Mouse (Mus musculus) forebrain, embryonic 12.5 days (tissue): Measurements from ENCODE around the gene Ensa. TPM values are rescaled to one million over a fixed set of nuclear protein-coding genes. Genes with fewer than 3 reads are reported as not detected.
"Not testable (repeated sequence)": the region's sequence is repeated elsewhere in the genome, so short reads cannot be mapped to it uniquely, and the experiment has no call there.

Experiments
- ATAC-seq: fragments of 200-750 bp; cut with Nextera tagmentation; 2 replicates; pipeline ENCODE4 v1.8.0; 2017; ENCODE audit warnings: moderate TSS enrichment; ENCODE audit not compliant: low FRiP score
- H3K27ac ChIP-seq: fragments of 300-500 bp; sonication (generic); 2 replicates; pipeline ENCODE4 v1.5.1; 2016; ENCODE audit warnings: mild to moderate bottlenecking
- H3K27me3 ChIP-seq: fragments of 300-500 bp; sonication (generic); 2 replicates; pipeline ENCODE4 v1.6.1; 2016; ENCODE audit warnings: mild to moderate bottlenecking
- H3K36me3 ChIP-seq: fragments of 300-500 bp; sonication (generic); replicated peaks from 2 replicates; pipeline ENCODE4 v1.6.1; 2016; ENCODE audit warnings: mild to moderate bottlenecking
- H3K4me1 ChIP-seq: fragments of 300-500 bp; sonication (generic); 2 replicates; pipeline ENCODE4 v1.6.1; 2016
- H3K4me2 ChIP-seq: fragments of 300-500 bp; sonication (generic); 2 replicates; pipeline ENCODE4 v1.6.1; 2016; ENCODE audit warnings: mild to moderate bottlenecking, moderate library complexity
- H3K4me3 ChIP-seq: fragments of 300-500 bp; sonication (generic); replicated peaks from 2 replicates; pipeline ENCODE4 v1.5.1; 2016; ENCODE audit warnings: mild to moderate bottlenecking
- H3K9ac ChIP-seq: fragments of 300-500 bp; sonication (generic); 2 replicates; pipeline ENCODE4 v1.6.1; 2016; ENCODE audit warnings: mild to moderate bottlenecking
- H3K9me3 ChIP-seq: fragments of 300-500 bp; sonication (generic); 2 replicates; pipeline ENCODE4 v1.6.1; 2016
- WGBS: fragments of 180-500 bp; shearing (Covaris S2); methylation state at CpG from one replicate; pipeline ENCODE4 v1.1.7; 2016; 5-methylcytosine and 5-hydroxymethylcytosine counted together
- polyA plus RNA-seq: library from polyadenylated mRNA; unstranded; fragments of >200 nt; fragmentation: Nextera tagmentation; extraction: Ambion mirVana; gene quantifications from 2 replicates; pipeline ENCODE4 v1.2.1, GENCODE M21; 2016

The Ensa gene
- polyA plus RNA-seq, 1 experiment from 2014 or later = 104 TPM

DNA sequence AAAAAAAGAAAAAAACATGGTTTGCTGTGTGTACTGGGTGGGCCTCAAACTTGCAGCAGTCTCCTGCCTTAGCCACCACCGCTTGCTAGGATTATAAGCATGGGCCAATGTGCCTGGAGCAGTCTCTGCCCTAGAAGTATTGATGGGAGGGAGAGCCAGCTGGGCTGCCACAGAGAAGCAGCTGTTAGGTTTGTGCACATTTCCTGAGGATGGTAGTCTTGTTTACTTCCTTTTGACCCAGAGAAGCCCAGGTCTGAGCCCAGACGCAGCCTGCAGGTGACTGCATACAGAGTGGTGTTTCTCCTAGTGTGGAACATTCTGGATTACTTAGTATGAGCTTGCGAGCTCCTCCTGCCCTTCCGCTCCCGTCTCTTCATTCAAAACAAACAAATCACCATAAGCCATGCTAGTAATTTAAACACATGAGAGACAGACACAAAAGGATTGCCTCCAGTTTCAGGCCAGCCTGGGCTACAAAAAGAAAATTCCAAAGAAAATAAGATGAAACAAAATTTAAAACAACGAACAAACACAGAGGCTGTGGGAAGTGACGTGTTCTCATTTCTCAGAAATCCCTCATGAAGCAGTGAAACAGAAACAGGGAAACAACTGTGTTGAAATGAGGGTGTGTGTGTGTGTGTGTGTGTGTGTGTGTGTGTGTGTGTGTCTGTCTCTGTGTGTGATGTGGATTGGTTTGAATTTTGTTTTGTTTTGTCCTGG is 44.0 kb downstream of the Ensa start:
- no peak overlapping the region for H3K4me2 ChIP-seq
- H3K9ac ChIP-seq = no peak overlapping the region
- H3K9me3 ChIP-seq = no peaks in the 10 kb centered on the region
- no peak for ATAC-seq
- peaks cover 34% of the 10 kb centered on the region for H3K4me1 ChIP-seq
- WGBS = 88% methylated on average over 7 of the region's 7 CpGs
- peaks cover 42% of the 10 kb centered on the region for H3K36me3 ChIP-seq
- peak overlapping the region; percentile 80 for H3K27ac ChIP-seq
- H3K4me3 ChIP-seq = no peak overlapping the region
- no peaks in the 10 kb centered on the region for H3K27me3 ChIP-seq

DNA sequence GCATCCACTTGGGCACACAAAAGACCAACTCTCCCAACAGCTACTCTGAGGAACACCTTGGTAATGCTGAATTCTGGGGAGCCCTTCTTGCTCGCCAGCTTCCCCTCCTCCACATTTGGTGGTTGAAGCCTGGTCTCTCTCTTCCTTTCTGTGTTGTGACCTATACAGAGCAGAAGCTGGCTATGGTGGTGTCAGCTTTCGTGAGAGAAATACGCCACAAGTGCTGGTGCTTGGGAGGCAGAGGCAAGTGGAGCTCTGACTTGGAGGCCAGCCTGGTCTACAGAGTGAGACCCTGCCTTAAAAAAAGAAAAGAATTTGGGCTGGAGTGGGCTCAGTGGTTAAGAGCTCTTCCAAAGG is 44.5 kb downstream of the Ensa start:
- WGBS = 92% methylated on average over 3 of the region's 3 CpGs
- Histone ChIP-seq H3K4me3 (no peak overlapping the region), H3K36me3 (peaks cover 37% of the 10 kb centered on the region), H3K9ac (no peak overlapping the region), H3K9me3 (no peaks in the 10 kb centered on the region), H3K27ac (no peak overlapping the region), H3K4me1 (peaks cover 35% of the 10 kb centered on the region), H3K27me3 (no peaks in the 10 kb centered on the region), H3K4me2 (no peak overlapping the region)
- no peak for ATAC-seq

DNA sequence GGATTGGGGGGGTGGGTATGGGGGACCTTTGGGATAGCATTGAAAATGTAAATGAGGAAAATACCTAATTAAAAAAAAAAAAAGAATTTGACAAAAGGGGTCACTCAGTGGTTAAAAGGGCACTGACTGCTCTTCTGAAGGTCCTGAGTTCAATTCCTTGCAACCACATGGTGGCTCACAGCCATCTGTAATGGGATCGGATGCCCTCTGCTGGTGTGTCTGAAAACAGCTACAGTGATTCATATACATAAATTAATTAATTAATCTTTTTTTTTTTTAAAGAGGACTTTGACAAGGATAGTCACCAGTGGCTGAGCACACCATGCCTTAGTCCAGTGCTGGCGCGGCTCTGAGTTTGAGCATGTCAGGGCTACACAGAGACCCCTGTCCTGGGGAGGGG is 45.6 kb downstream of the Ensa start:
- not testable (repeated sequence) for H3K27me3 ChIP-seq, H3K9me3 ChIP-seq, H3K4me2 ChIP-seq, ATAC-seq, H3K9ac ChIP-seq, H3K27ac ChIP-seq, H3K4me3 ChIP-seq
- 100% methylated on average over 3 of the region's 3 CpGs for WGBS
- peaks cover 40% of the 10 kb centered on the region for H3K4me1 ChIP-seq
- H3K36me3 ChIP-seq = peaks cover 25% of the 10 kb centered on the region

DNA sequence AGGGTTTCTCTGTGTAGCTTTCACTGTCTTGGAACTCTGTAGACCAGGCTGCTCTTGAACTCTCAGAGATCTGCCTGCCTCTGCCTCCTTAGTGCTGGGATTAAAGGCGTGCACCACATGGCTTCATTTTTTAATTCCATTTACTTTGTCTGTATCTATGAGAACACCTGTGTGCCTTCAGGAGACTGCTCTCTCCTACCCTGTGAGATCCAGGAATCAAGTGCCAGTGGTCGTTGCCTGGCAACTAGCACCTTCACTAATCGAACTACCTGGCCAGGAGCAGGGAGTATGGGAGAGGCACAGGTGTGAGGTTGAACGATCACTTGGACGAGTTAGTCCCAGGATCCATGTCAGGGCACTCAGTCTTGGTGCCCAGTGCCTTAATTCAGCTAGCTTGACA is 46.4 kb downstream of the Ensa start:
- 94% methylated on average over 5 of the region's 5 CpGs for WGBS
- H3K4me2 ChIP-seq = no peak overlapping the region
- H3K9ac ChIP-seq = no peak overlapping the region
- no peaks in the 10 kb centered on the region for H3K9me3 ChIP-seq
- H3K4me3 ChIP-seq = no peak overlapping the region
- no peaks in the 10 kb centered on the region for H3K27me3 ChIP-seq
- peaks cover 21% of the 10 kb centered on the region for H3K36me3 ChIP-seq
- no peak overlapping the region for H3K27ac ChIP-seq
- no peak for ATAC-seq
- peaks cover 43% of the 10 kb centered on the region for H3K4me1 ChIP-seq

DNA sequence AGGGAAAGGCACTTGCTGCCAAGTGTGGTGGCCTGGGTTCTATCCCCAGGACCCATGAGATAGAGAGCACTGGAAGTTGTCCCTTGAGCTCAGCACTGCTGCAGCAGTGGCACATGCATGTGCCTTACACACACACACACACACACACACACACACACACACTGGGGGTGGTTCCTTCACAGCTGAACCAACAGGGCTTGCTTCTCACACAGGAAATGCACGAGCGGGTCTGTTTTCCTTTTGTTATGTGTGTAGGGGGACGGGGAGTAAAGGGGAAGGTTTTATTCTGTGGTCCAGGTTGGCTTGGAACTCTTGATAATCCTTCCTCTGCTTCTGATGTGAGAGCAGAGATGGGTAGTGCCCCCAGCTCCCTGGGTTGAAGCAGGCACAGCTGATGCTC is 47.7 kb downstream of the Ensa start:
- peaks cover 41% of the 10 kb centered on the region for H3K4me1 ChIP-seq
- H3K4me2 ChIP-seq = no peak overlapping the region
- no peaks in the 10 kb centered on the region for H3K27me3 ChIP-seq
- H3K36me3 ChIP-seq = peaks cover 19% of the 10 kb centered on the region
- ATAC-seq = no peak
- 0 out of 2 replicates have a peak overlapping the region, but pooled peaks have one; percentile 31 for H3K27ac ChIP-seq
- H3K4me3 ChIP-seq = no peak overlapping the region
- H3K9ac ChIP-seq = no peak overlapping the region
- no peaks in the 10 kb centered on the region for H3K9me3 ChIP-seq
- WGBS = 56% methylated on average over 3 of the region's 3 CpGs

DNA sequence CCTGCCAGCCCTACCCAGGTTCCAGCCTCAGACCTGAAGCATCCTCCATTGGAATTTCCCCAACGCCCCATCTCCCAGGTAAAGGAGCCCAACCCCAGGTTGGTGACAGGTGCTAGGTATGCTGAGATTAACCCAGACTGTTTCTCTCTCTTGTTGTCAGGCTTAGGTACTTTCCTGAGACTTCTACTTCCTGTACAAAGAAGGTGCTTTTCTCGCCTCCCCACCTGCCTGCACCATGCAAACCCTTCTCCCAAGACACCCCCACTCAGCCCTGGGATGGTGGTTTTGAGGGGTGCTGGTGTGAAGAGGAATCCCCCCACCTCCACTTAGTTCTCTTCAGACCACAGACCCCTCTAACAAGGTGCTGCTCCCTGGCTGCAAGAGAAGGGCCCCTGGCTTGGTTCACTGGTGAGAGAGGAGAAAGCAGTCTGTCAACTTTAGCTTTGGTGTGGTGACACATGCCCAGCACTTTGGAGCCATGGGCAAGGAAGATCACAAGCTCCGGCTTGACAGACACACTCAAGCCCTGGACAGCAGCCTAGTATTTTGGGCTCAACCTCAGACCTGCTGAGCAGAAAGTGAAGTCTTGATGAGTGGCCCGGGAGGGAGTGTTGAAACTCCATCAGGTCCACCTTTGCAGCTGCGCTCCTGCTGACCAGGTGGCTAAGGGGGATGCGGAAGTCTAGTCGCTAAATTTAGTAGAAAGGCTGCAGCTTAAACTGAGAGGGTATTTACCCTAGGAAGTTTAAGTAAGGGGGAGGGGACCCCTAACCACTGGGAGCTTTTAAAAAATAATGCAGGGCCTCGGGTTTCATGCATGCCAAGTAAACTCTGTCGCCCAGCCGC is 48.3 kb downstream of the Ensa start:
- Histone ChIP-seq H3K9me3 (no peaks in the 10 kb centered on the region), H3K27me3 (no peaks in the 10 kb centered on the region), H3K36me3 (peaks cover 19% of the 10 kb centered on the region), H3K9ac (no peak overlapping the region), H3K27ac (peak overlapping the region; percentile 50), H3K4me1 (peaks cover 34% of the 10 kb centered on the region), H3K4me2 (no peak overlapping the region), H3K4me3 (no peak overlapping the region)
- no peak for ATAC-seq
- WGBS = 58% methylated on average over 10 of the region's 10 CpGs

DNA sequence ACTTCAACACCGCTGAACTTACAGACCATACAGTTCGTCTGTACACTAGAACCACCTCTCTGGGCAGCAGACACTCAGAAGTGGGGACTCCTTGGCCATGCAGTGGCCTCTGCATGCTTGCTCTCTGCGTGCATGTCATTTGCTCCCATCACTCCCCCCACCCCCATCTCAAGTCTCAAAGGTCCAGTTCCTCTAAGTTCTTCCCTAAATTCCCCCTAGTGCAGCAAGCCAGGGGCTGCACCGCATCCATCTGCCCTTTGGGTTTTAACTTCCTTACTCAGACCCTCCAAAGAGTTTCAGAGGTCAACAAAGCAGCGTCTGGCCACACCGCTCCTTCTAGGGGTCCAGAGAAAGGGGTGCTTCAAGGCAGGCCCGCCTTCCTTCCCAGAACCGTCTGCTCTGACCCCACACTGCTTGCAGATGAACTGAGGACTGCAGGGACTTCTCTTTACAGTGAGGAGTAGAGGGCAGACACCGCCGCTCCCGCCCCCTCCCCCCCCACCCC is 49.0 kb downstream of the Ensa start:
- peak overlapping the region; percentile 50 for H3K27ac ChIP-seq
- ATAC-seq = no peak
- H3K9me3 ChIP-seq = no peaks in the 10 kb centered on the region
- peaks cover 29% of the 10 kb centered on the region for H3K4me1 ChIP-seq
- no peaks in the 10 kb centered on the region for H3K27me3 ChIP-seq
- 31% methylated on average over 11 of the region's 11 CpGs for WGBS
- peaks cover 15% of the 10 kb centered on the region for H3K36me3 ChIP-seq
- H3K4me2 ChIP-seq = no peak overlapping the region
- no peak overlapping the region for H3K4me3 ChIP-seq
- H3K9ac ChIP-seq = no peak overlapping the region

DNA sequence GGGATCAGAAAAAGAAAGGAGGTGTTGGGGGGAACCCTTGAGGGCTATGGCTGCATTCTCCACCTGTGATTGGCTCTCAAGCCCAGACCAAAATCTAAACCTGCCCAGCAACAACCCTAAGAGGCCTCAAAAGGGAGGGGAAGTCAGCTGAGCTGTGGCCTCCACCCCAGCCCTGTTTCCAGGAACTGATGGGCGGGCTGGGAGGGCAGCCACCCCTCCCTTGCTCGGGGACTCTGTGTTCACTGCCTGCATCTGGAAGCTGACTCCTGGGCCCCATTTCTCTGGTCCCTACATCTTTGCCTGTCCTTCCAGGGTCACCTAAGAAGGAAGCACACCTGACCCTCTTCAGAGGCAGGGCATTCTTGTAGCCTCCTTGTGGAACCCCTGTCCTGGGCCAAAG is 49.4 kb downstream of the Ensa start:
- Histone ChIP-seq H3K9me3 (no peaks in the 10 kb centered on the region), H3K4me2 (no peak overlapping the region), H3K9ac (no peak overlapping the region), H3K4me3 (no peak overlapping the region), H3K36me3 (peaks cover 11% of the 10 kb centered on the region), H3K4me1 (peaks cover 28% of the 10 kb centered on the region), H3K27me3 (no peaks in the 10 kb centered on the region), H3K27ac (peak overlapping the region; percentile 50; the same call in 1 of the 2 replicates)
- WGBS = 35% methylated on average over 2 of the region's 2 CpGs
- peak; percentile 45; the same call in 1 of the 2 replicates for ATAC-seq

DNA sequence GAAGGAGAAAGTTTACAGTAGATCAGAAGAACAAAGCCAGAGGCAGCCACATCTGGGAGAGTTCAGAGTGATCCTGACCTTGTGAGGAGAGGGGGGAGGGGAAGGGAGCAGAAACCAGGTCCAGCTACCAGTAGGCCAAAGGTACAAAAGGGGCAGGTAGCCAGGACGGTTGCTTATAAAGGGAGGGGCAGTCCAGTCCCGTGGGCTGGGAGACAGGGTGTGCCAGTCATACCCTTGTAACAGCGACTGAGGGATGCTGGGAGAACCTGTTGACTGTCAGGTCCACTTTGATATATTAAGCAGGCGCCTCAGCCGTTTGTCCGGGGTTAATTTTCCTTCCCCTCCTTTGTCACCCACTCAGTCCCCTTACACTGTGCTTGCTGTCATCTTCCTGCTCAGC is 50.0 kb downstream of the Ensa start:
- peaks cover 28% of the 10 kb centered on the region for H3K4me1 ChIP-seq
- no peak overlapping the region for H3K4me3 ChIP-seq
- H3K36me3 ChIP-seq = peaks cover 6% of the 10 kb centered on the region
- no peaks in the 10 kb centered on the region for H3K27me3 ChIP-seq
- WGBS = 38% methylated on average over 6 of the region's 6 CpGs
- no peak for ATAC-seq
- H3K9me3 ChIP-seq = no peaks in the 10 kb centered on the region
- no peak overlapping the region for H3K4me2 ChIP-seq
- 0 out of 2 replicates have a peak overlapping the region, but pooled peaks have one; percentile 7 for H3K9ac ChIP-seq
- 0 out of 2 replicates have a peak overlapping the region, but pooled peaks have one; percentile 20 for H3K27ac ChIP-seq

DNA sequence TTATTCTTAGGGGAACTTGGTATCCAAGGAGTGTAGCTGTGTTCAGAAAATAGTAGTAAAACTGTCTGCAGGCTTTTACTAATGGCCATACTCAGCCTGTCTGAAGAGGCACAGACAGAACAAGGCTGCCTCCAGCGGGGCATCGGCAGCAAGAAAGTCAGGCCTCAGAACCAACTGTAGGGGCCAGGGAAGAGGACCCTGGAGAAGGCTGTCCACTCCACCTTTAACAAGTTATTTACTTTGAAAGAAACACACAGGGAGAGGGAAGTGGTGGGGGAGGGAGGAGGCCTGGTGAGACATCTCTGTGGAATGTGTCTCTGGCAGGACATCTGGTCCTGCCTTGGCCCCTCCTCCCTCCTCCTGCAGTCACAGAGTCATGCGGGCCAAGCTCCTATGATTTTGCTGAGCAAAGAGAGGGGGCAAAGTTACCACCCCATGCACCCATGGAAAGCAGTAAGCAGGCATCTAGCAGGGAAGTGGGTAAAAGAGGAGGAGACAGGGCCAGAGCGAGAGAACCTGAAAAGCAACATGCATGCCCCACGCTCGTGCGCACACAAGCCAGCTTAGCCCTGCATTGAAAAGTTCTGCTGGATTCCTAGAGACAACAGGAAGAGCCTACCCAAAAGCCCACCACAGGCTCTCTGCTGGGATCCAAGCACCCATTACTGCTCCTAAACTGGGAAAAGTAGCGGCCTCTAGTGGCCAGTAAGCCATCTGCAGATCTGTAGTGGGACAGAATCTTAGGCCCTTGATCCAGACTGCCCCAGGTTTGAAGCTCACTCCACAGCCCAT is 50.7 kb downstream of the Ensa start:
- no peaks in the 10 kb centered on the region for H3K9me3 ChIP-seq
- peak overlapping the region; percentile 37 for H3K27ac ChIP-seq
- H3K9ac ChIP-seq = 0 out of 2 replicates have a peak overlapping the region, but pooled peaks have one; percentile 7
- peak; percentile 60 for ATAC-seq
- H3K36me3 ChIP-seq = peaks cover 4% of the 10 kb centered on the region
- H3K4me2 ChIP-seq = no peak overlapping the region
- peaks cover 28% of the 10 kb centered on the region for H3K4me1 ChIP-seq
- no peaks in the 10 kb centered on the region for H3K27me3 ChIP-seq
- WGBS = 31% methylated on average over 7 of the region's 8 CpGs
- H3K4me3 ChIP-seq = no peak overlapping the region

DNA sequence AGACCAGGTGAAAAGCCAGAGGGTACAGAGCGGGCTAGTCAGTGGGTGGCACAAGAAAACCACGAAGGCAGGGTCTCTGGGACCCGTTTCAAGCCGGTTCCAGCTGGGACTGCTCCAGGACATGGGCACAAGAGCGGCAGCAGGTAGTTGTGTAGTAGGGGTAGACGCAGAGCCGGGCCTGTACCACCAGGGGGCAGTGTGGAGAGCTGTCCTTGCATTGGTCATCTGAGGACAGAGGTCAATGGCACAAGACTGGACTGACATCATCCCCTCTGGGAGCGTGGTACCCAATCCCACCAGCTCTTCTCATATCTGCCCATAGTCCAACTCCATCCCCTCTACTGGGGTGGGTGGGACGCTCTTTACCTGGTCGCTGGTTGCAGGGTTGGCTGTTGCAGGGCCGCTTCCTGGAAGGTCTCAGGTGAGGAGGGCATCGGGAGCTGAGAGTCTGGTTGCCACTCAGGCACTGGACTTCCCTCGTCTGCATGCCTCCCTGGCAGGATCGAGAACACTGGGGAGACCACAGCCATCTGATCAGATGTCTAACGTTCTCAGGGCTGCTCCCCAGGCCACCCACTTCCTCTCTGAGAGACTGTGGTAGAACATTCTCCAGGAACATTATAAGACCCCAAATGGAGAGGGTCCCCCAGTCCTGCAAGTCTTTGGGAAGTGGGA is 52.1 kb downstream of the Ensa start:
- Histone ChIP-seq H3K27me3 (no peaks in the 10 kb centered on the region), H3K27ac (no peak overlapping the region), H3K4me2 (no peak overlapping the region), H3K4me1 (peaks cover 28% of the 10 kb centered on the region), H3K9ac (no peak overlapping the region), H3K9me3 (no peaks in the 10 kb centered on the region), H3K36me3 (0 out of 2 replicates have a peak, but pooled peaks cover 4% of the 10 kb centered on the region), H3K4me3 (no peak overlapping the region)
- WGBS = 56% methylated on average over 15 of the region's 15 CpGs
- ATAC-seq = no peak
